9 mouse cellular contexts compared by ENCODE assay signal in genomic region chr2:153953836-153954235, GRCm38 (mm10). TPM values are rescaled to one million over a fixed set of nuclear protein-coding genes. Genes with fewer than 3 reads are reported as not detected.
DNase-seq lines count a peak whose midpoint lies in the region; ATAC-seq lines count a peak whose summit lies in the region.
"Had no signal": no experiment of that assay in that cellular context is flagged by ENCODE, and none has a peak within 500 bp of the region (broad histone marks: within the 10 kb centered on the region; RNA-seq: fewer than 3 reads in every experiment).

No protein-coding gene starts in this region.

- no peaks in the 10 kb centered on the region for H3K4me1 ChIP-seq in heart, embryonic 14.5 days (ENCODE audit: control insufficient read depth in 2 of 2, insufficient read depth in 2 of 2, low read length in 2 of 2)
- no peaks in the 10 kb centered on the region for H3K4me1 ChIP-seq in limb, embryonic 11.5 days (ENCODE audit: control insufficient read depth, insufficient read depth, low read length)
- no peaks in the 10 kb centered on the region for H3K4me1 ChIP-seq in midbrain, embryonic 14.5 days (ENCODE audit: control insufficient read depth, insufficient read depth, low read length)

- H3K27ac ChIP-seq in heart, embryonic 14.5 days (replicated peaks in 1 of 2; ENCODE audit: control insufficient read depth in 1 of 2, insufficient read depth in 1 of 2, low read depth in 2 of 2, low read length in 2 of 2), result no peak overlapping the region
- no peak overlapping the region for H3K27ac ChIP-seq in limb, embryonic 11.5 days (replicated peaks; ENCODE audit: low read depth, low read length)
- no peak overlapping the region for H3K27ac ChIP-seq in midbrain, embryonic 14.5 days (replicated peaks; ENCODE audit: low read depth, low read length)

- H3K36me3 ChIP-seq in heart, embryonic 14.5 days (ENCODE audit: control insufficient read depth, insufficient read depth, low read length), result no peaks in the 10 kb centered on the region
- H3K36me3 ChIP-seq in limb, embryonic 11.5 days (ENCODE audit: control insufficient read depth, insufficient read depth, low read length), result no peaks in the 10 kb centered on the region
- no peaks in the 10 kb centered on the region for H3K36me3 ChIP-seq in midbrain, embryonic 14.5 days (ENCODE audit: control insufficient read depth, insufficient read depth, low read length)

- no peak overlapping the region for H3K4me3 ChIP-seq in heart, embryonic 14.5 days (ENCODE audit: control insufficient read depth in 1 of 2, insufficient read depth in 1 of 2, low read depth in 1 of 2, low read length in 2 of 2)
- H3K4me3 ChIP-seq in limb, embryonic 11.5 days (ENCODE audit: low read depth, low read length), result no peak overlapping the region
- no peak overlapping the region for H3K4me3 ChIP-seq in midbrain, embryonic 14.5 days (replicated peaks; ENCODE audit: low read depth, low read length)

- 7% methylated on average over 6 of the region's 6 CpGs for WGBS in heart, embryonic 14.5 days
- WGBS in limb, embryonic 11.5 days, result 4% methylated on average over 6 of the region's 6 CpGs
- 7% methylated on average over 6 of the region's 6 CpGs for WGBS in midbrain, embryonic 14.5 days

- H3K27me3 ChIP-seq in heart, embryonic 14.5 days (ENCODE audit: control insufficient read depth, insufficient read depth, low read length), result no peaks in the 10 kb centered on the region
- H3K27me3 ChIP-seq in limb, embryonic 11.5 days (ENCODE audit: control insufficient read depth, insufficient read depth, low read length), result no peaks in the 10 kb centered on the region
- H3K27me3 ChIP-seq in midbrain, embryonic 14.5 days (ENCODE audit: control insufficient read depth, insufficient read depth, low read length), result no peaks in the 10 kb centered on the region

- 0 out of 2 replicates have a peak overlapping the region, but pooled peaks have one; percentile 21 for H3K4me2 ChIP-seq in heart, embryonic 14.5 days (ENCODE audit: low read length)
- no peak overlapping the region for H3K4me2 ChIP-seq in limb, embryonic 11.5 days (ENCODE audit: low read depth, severe bottlenecking)
- H3K4me2 ChIP-seq in midbrain, embryonic 14.5 days (ENCODE audit: low read length), result no peak overlapping the region

- no peaks in the 10 kb centered on the region for H3K9me3 ChIP-seq in heart, embryonic 14.5 days (ENCODE audit: control insufficient read depth, low read length)
- H3K9me3 ChIP-seq in limb, embryonic 11.5 days (ENCODE audit: control insufficient read depth, low read length), result no peaks in the 10 kb centered on the region
- H3K9me3 ChIP-seq in midbrain, embryonic 14.5 days (ENCODE audit: control insufficient read depth, low read length), result no peaks in the 10 kb centered on the region

- ATAC-seq in heart, embryonic 14.5 days (ENCODE audit: insufficient number of reproducible peaks, insufficient read depth, low FRiP score, low read depth), result no peak
- peak; percentile 94 for ATAC-seq in common myeloid progenitor, adult 5-6 weeks (replicated peaks; ENCODE audit: low read depth, poor library complexity, severe bottlenecking)
- ATAC-seq in limb, embryonic 11.5 days (ENCODE audit: insufficient number of reproducible peaks, low FRiP score, low TSS enrichment, low read depth), result no peak
- ATAC-seq in midbrain, embryonic 14.5 days (ENCODE audit: low FRiP score, low TSS enrichment), result no peak

- H3K9ac ChIP-seq in heart, embryonic 14.5 days (ENCODE audit: low read length), result no peak overlapping the region
- no peak overlapping the region for H3K9ac ChIP-seq in limb, embryonic 11.5 days (ENCODE audit: low read length)
- no peak overlapping the region for H3K9ac ChIP-seq in midbrain, embryonic 14.5 days (replicated peaks; ENCODE audit: low read length)

- DNase-seq in heart, adult 11 months, result no peak
- peak; percentile 9 for DNase-seq in MN1 (ENCODE audit: low spot score)
- peak; percentile 51 for DNase-seq in heart, postnatal 4 days
- DNase-seq in limb, embryonic 11.5 days (ENCODE audit: low spot score), result peak; percentile 74
- peak; percentile 76 for DNase-seq in midbrain, embryonic 14.5 days
- no peak for DNase-seq in frontal cortex, postnatal 25 days (ENCODE audit: low spot score in 2 of 2)

RNA-seq across cellular contexts. Expression of gene Bpifb4, which starts 15.8 kb away (rescaled TPM):
- not detected in 2 replicates for polyA plus RNA-seq in heart, embryonic 14.5 days (2014; fragmentation: Nextera tagmentation; extraction: Ambion mirVana)
- total RNA-seq in common myeloid progenitor, adult 5-6 weeks (2017), result not detected in 2 replicates
- not detected for total RNA-seq in heart, postnatal 4 days (2021)
- not detected in 2 replicates for polyA plus RNA-seq in limb, embryonic 11.5 days (2014; fragmentation: Nextera tagmentation; extraction: Ambion mirVana)
- not detected in 2 replicates for polyA plus RNA-seq in midbrain, embryonic 14.5 days (2014; fragmentation: Nextera tagmentation; extraction: Ambion mirVana)
- total RNA-seq: neutrophil, adult 5-6 weeks had no signal

RNA-seq across cellular contexts. Expression of gene Bpifa6, which starts 20.9 kb away (rescaled TPM):
- polyA plus RNA-seq in heart, embryonic 14.5 days (2014; fragmentation: Nextera tagmentation; extraction: Ambion mirVana), result not detected in 2 replicates
- total RNA-seq in common myeloid progenitor, adult 5-6 weeks (2017), result not detected in 2 replicates
- not detected for total RNA-seq in heart, postnatal 4 days (2021)
- polyA plus RNA-seq in limb, embryonic 11.5 days (2014; fragmentation: Nextera tagmentation; extraction: Ambion mirVana), result not detected in 2 replicates
- not detected in 2 replicates for polyA plus RNA-seq in midbrain, embryonic 14.5 days (2014; fragmentation: Nextera tagmentation; extraction: Ambion mirVana)
- total RNA-seq: neutrophil, adult 5-6 weeks had no signal

RNA-seq across cellular contexts. Expression of gene Bpifb3, which starts 35.8 kb away (rescaled TPM):
- polyA plus RNA-seq in heart, embryonic 14.5 days (2014; fragmentation: Nextera tagmentation; extraction: Ambion mirVana), result not detected in 2 replicates
- total RNA-seq in common myeloid progenitor, adult 5-6 weeks (2017), result not detected in 2 replicates
- not detected for total RNA-seq in heart, postnatal 4 days (2021)
- not detected in 2 replicates for polyA plus RNA-seq in limb, embryonic 11.5 days (2014; fragmentation: Nextera tagmentation; extraction: Ambion mirVana)
- not detected in 2 replicates for polyA plus RNA-seq in midbrain, embryonic 14.5 days (2014; fragmentation: Nextera tagmentation; extraction: Ambion mirVana)
- total RNA-seq: neutrophil, adult 5-6 weeks had no signal

RNA-seq across cellular contexts. Expression of gene Bpifb6, which starts 53.6 kb away (rescaled TPM):
- polyA plus RNA-seq in heart, embryonic 14.5 days (2014; fragmentation: Nextera tagmentation; extraction: Ambion mirVana), result not detected in 2 replicates
- not detected in 2 replicates for total RNA-seq in common myeloid progenitor, adult 5-6 weeks (2017)
- total RNA-seq in heart, postnatal 4 days (2021), result not detected
- polyA plus RNA-seq in limb, embryonic 11.5 days (2014; fragmentation: Nextera tagmentation; extraction: Ambion mirVana), result not detected in 2 replicates
- 0.12 TPM in 1 of 2 replicates, not detected in the other for polyA plus RNA-seq in midbrain, embryonic 14.5 days (2014; fragmentation: Nextera tagmentation; extraction: Ambion mirVana)
- total RNA-seq: neutrophil, adult 5-6 weeks had no signal

RNA-seq across cellular contexts. Expression of gene Bpifa2, which starts 54.2 kb away (rescaled TPM):
- polyA plus RNA-seq in heart, embryonic 14.5 days (2014; fragmentation: Nextera tagmentation; extraction: Ambion mirVana), result not detected in 2 replicates
- total RNA-seq in common myeloid progenitor, adult 5-6 weeks (2017), result not detected in 2 replicates
- total RNA-seq in heart, postnatal 4 days (2021), result not detected
- not detected in 2 replicates for polyA plus RNA-seq in limb, embryonic 11.5 days (2014; fragmentation: Nextera tagmentation; extraction: Ambion mirVana)
- not detected in 2 replicates for polyA plus RNA-seq in midbrain, embryonic 14.5 days (2014; fragmentation: Nextera tagmentation; extraction: Ambion mirVana)
- total RNA-seq: neutrophil, adult 5-6 weeks had no signal

Comparison
In these comparisons a context has a peak if more than half of its experiments do, and no peak if none do; other contexts are left out.
1. DNase-seq: peak in MN1 (single experiment), heart, postnatal 4 days (single experiment), limb, embryonic 11.5 days (single experiment) and midbrain, embryonic 14.5 days (single experiment); none in heart, adult 11 months (single experiment) and frontal cortex, postnatal 25 days (0 of 2).